Mouse (Mus musculus) stomach, embryonic 15.5 days (tissue): ENCODE data around the gene Nr1d1. TPM values are rescaled to one million over a fixed set of nuclear protein-coding genes. Genes with fewer than 3 reads are reported as not detected.

ENCODE experiments used
- ATAC-seq: fragments of 200-750 bp; cut with Nextera tagmentation; 2 replicates; pipeline ENCODE4 v1.8.0; 2017; ENCODE audit warnings: low read depth, moderate number of reproducible peaks, moderate TSS enrichment; ENCODE audit not compliant: insufficient read depth, low FRiP score
- H3K27ac ChIP-seq: fragments of 300-500 bp; sonication (generic); 2 replicates; pipeline ENCODE4 v1.5.1; 2015; ENCODE audit warnings: mild to moderate bottlenecking, inconsistent platforms
- H3K27me3 ChIP-seq: fragments of 300-500 bp; sonication (generic); replicated peaks from 2 replicates; pipeline ENCODE4 v1.6.1; 2015; ENCODE audit warnings: inconsistent platforms
- H3K36me3 ChIP-seq: fragments of 300-500 bp; sonication (generic); 2 replicates; pipeline ENCODE4 v1.6.1; 2015; ENCODE audit warnings: inconsistent platforms
- H3K4me1 ChIP-seq: fragments of 300-500 bp; sonication (generic); 2 replicates; pipeline ENCODE4 v1.6.1; 2015; ENCODE audit warnings: inconsistent platforms
- H3K4me2 ChIP-seq: fragments of 300-500 bp; sonication (generic); 2 replicates; pipeline ENCODE4 v1.6.1; 2015; ENCODE audit warnings: mild to moderate bottlenecking, inconsistent platforms
- H3K4me3 ChIP-seq: fragments of 300-500 bp; sonication (generic); replicated peaks from 2 replicates; pipeline ENCODE4 v1.5.1; 2015; ENCODE audit warnings: inconsistent platforms
- H3K9ac ChIP-seq: fragments of 300-500 bp; sonication (generic); 2 replicates; pipeline ENCODE4 v1.6.1; 2015; ENCODE audit warnings: inconsistent platforms
- H3K9me3 ChIP-seq: fragments of 300-500 bp; sonication (generic); 2 replicates; pipeline ENCODE4 v1.6.1; 2016; ENCODE audit warnings: inconsistent platforms
- WGBS: fragments of 180-500 bp; shearing (Covaris S2); methylation state at CpG from one replicate; pipeline ENCODE4 v1.1.7; 2015; 5-methylcytosine and 5-hydroxymethylcytosine counted together
- polyA plus RNA-seq: library from polyadenylated mRNA; unstranded; fragments of >200 nt; fragmentation: Nextera tagmentation; extraction: Ambion mirVana; gene quantifications from 2 replicates; pipeline ENCODE4 v1.2.1, GENCODE M21; 2015

Nr1d1 gene
- polyA plus RNA-seq, 1 experiment from 2014 or later: 2.4 TPM

DNA sequence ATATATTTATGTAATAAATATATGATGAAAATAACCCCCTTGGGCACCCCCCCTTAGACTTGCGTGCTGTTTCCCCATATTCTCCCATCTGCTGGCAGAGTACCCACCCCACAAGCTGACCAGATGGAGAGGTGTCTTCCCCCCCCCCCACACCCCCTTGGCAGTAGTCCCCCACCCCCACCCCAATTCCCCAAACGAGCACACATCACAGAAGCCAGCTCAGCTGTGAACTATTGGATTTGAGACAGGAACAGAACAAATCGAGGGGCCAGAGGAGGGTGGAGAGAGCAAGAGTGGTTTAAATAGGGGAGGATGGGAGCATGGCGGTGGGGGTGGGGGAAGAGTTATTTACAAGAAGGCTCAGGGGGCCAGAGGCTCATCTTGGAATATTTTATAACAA, 7.4 kb downstream of the Nr1d1 start:
- Histone ChIP-seq H3K4me3 (peak overlapping the region; percentile 11), H3K27ac (peak overlapping the region; percentile 69), H3K4me2 (peak overlapping the region; percentile 43), H3K4me1 (peaks cover 57% of the 10 kb centered on the region), H3K27me3 (no peaks in the 10 kb centered on the region), H3K9me3 (no peaks in the 10 kb centered on the region), H3K9ac (no peak overlapping the region), H3K36me3 (peaks cover 36% of the 10 kb centered on the region)
- WGBS: 19% methylated on average over 4 of the region's 4 CpGs
- no peak for ATAC-seq

DNA sequence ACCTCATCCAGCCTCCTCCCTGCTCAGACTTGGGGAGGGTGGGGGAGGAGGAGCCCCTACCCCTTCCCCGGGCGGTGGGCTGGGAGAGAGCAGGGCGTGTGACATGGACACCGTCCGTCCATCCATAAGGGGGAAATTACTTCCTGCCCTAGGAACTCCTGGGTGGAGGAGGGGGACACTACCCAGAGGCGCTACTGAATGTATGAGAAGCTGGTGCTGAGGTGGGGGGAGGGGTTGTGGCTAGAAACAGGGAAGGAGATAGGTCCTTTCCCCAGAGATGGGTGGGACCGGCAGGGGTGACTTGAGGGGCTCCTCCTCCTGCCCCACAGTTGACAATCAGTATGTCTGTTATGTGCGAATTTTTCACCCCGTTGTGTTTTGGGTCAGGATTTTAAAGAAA, 7.9 kb downstream of the Nr1d1 start:
- Histone ChIP-seq H3K9me3 (no peaks in the 10 kb centered on the region), H3K4me1 (peaks cover 56% of the 10 kb centered on the region), H3K27me3 (no peaks in the 10 kb centered on the region), H3K4me2 (peak overlapping the region; percentile 43; the same call in 1 of the 2 replicates), H3K27ac (peak overlapping the region; percentile 41; the same call in 1 of the 2 replicates), H3K4me3 (no peak overlapping the region), H3K36me3 (peaks cover 38% of the 10 kb centered on the region), H3K9ac (no peak overlapping the region; the same call in 1 of the 2 replicates)
- no peak for ATAC-seq
- WGBS: 20% methylated on average over 9 of the region's 9 CpGs

DNA sequence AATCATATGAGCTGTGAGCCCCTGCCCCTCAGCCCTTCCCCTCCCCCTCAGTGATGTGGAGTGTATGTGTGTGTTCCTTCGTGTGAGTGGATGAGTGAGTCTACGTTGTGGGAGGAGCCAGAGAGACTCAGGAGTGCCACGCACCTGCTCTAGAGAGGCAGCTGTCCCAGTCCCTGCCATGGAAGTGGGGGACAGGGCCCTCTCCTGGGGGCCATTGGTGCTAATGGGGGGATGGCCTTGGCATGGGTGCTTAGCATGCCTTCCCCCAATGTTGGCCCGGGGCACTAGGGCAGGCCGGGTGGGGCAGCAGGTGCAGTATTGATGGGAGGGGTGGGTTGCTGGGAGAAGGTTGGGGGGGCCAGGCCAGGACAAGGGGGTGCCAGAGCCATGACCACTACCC, 8.3 kb downstream of the Nr1d1 start:
- Histone ChIP-seq H3K4me2 (0 out of 2 replicates have a peak overlapping the region, but pooled peaks have one; percentile 43), H3K27ac (peak overlapping the region; percentile 41; the same call in 1 of the 2 replicates), H3K4me1 (peaks cover 56% of the 10 kb centered on the region), H3K27me3 (no peaks in the 10 kb centered on the region), H3K36me3 (peaks cover 42% of the 10 kb centered on the region), H3K4me3 (no peak overlapping the region), H3K9ac (no peak overlapping the region), H3K9me3 (no peaks in the 10 kb centered on the region)
- no peak for ATAC-seq
- 49% methylated on average over 5 of the region's 5 CpGs for WGBS

DNA sequence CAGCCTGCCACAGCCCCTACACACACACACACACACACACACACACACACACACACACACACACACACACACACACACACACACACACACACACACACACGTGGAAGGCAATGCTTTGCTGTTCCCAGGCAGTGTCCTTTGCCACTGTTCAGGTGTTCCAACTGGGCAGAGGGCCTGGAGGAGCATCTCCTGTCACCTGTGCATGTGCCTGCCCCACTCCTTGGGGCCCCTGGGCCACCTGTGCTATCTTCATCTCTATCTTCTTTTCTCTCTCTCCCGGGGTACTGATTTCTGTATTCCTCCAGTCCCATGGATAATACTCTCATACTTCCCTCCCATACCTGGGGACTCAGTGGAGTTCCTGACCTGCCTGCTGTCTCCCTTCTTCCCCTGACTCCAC, 8.8 kb downstream of the Nr1d1 start:
- Histone ChIP-seq H3K27ac (no peak overlapping the region), H3K36me3 (peaks cover 45% of the 10 kb centered on the region), H3K4me1 (peaks cover 53% of the 10 kb centered on the region), H3K27me3 (no peaks in the 10 kb centered on the region), H3K9me3 (no peaks in the 10 kb centered on the region), H3K9ac (no peak overlapping the region), H3K4me2 (no peak overlapping the region), H3K4me3 (no peak overlapping the region)
- no peak for ATAC-seq
- WGBS: 25% methylated on average over 2 of the region's 2 CpGs

DNA sequence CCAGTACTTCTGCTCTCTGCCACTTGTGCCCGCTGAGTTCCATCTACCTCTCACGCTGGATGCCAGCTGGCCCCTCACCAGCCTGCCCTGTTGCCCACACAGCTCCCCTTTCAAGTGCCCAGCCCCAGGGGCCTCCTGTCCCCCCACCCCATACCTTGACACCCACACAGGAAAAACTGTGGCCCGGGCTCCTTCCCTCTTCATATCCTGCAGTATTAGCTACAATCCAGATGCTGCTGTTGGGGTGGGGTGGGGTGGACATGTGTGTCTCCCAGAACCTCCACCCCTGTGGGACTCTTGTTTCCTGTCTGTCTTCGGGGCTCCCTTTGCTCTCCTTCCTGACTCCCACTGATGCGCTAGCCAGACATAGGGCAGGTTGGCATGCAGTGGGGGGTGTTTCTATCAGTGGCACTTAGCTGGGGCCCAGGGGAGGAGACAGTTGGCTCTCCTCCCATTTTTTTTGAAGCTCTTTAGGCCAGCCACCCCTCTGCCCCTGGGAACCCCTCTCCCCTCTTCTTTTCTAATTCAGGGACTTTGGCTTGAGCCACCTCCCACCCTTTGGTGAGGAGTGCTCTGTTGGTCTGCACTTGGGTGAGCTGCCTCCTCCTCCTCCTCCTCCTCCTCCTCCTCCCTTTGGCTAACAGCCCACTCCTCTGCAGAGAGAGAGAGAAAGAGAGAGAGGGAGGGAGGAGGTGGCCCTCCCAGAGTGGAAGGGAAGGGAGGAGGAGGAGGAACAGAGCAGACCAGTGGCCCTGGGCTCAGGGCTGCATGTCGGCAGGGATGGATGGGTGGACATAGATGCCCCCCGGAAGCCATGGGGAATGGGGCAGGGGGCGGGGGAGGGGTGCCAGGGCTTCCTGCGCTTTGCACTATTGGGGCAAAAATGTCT, 9.5 kb downstream of the Nr1d1 start:
- H3K4me1 ChIP-seq: peaks cover 53% of the 10 kb centered on the region
- H3K4me3 ChIP-seq: no peak overlapping the region
- H3K9ac ChIP-seq: no peak overlapping the region
- H3K36me3 ChIP-seq: peaks cover 48% of the 10 kb centered on the region
- 0 out of 2 replicates have a peak overlapping the region, but pooled peaks have one; percentile 5 for H3K4me2 ChIP-seq
- no peaks in the 10 kb centered on the region for H3K9me3 ChIP-seq
- peak overlapping the region; percentile 40 for H3K27ac ChIP-seq
- no peak for ATAC-seq
- 48% methylated on average over 8 of the region's 9 CpGs for WGBS
- H3K27me3 ChIP-seq: no peaks in the 10 kb centered on the region

DNA sequence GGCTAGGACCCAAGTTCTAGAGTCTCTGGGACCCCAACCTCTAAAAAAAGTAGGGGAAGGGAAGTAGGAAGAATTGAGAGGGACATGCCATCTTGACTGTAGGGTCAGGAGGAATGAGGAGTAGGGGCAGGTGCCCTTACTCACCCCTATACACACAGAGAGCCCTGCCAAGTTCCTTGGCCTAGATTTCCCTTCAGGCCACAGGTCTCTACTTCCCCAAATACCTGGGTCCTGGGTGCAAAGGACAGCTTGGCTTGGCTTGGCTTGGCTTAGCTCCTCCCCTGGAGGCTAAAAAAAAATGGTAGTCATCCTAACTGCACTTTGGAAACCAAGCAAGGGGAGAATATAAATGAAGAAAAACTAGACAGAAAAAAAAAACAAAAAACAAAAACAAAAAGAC, 10.4 kb downstream of the Nr1d1 start:
- Histone ChIP-seq H3K9ac (no peak overlapping the region), H3K27me3 (no peaks in the 10 kb centered on the region), H3K9me3 (no peaks in the 10 kb centered on the region), H3K4me3 (no peak overlapping the region), H3K36me3 (peaks cover 53% of the 10 kb centered on the region), H3K4me2 (no peak overlapping the region), H3K27ac (no peak overlapping the region), H3K4me1 (peaks cover 53% of the 10 kb centered on the region)
- no peak for ATAC-seq

DNA sequence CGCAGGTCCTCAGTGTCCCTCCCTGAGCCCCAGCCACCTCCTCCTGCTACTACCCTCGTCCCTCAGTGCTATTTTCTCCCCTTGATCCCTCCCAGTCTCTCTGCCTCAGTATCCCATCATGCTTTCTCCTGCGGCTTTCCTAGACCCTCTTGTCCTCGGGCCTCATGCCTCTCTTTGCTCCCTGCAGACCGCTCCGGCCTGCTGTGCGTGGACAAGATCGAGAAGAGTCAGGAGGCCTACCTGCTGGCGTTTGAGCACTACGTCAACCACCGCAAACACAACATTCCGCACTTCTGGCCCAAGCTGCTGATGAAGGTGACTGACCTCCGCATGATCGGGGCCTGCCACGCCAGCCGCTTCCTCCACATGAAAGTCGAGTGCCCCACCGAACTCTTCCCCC, 11.0 kb downstream of the Nr1d1 start:
- H3K27me3 ChIP-seq: no peaks in the 10 kb centered on the region
- ATAC-seq: no peak
- H3K4me2 ChIP-seq: no peak overlapping the region
- H3K4me3 ChIP-seq: no peak overlapping the region
- 81% methylated on average over 18 of the region's 18 CpGs for WGBS
- no peak overlapping the region for H3K9ac ChIP-seq
- H3K4me1 ChIP-seq: peaks cover 51% of the 10 kb centered on the region
- peak overlapping the region; percentile 83; the same call in 1 of the 2 replicates for H3K27ac ChIP-seq
- H3K9me3 ChIP-seq: no peaks in the 10 kb centered on the region
- H3K36me3 ChIP-seq: peaks cover 50% of the 10 kb centered on the region

DNA sequence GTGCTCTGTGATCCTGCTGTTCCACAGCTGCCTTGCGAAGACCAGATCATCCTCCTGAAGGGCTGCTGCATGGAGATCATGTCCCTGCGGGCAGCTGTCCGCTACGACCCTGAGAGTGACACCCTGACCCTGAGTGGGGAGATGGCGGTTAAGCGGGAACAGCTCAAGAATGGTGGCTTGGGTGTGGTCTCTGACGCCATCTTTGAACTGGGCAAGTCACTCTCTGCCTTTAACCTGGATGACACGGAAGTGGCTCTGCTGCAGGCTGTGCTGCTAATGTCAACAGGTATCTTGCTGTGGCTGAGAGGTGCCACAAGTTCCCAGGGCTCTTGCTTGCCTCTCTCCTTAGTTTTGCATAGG, 11.7 kb downstream of the Nr1d1 start:
- ATAC-seq: no peak
- Histone ChIP-seq H3K27ac (peak overlapping the region; percentile 83), H3K36me3 (peaks cover 48% of the 10 kb centered on the region)

DNA sequence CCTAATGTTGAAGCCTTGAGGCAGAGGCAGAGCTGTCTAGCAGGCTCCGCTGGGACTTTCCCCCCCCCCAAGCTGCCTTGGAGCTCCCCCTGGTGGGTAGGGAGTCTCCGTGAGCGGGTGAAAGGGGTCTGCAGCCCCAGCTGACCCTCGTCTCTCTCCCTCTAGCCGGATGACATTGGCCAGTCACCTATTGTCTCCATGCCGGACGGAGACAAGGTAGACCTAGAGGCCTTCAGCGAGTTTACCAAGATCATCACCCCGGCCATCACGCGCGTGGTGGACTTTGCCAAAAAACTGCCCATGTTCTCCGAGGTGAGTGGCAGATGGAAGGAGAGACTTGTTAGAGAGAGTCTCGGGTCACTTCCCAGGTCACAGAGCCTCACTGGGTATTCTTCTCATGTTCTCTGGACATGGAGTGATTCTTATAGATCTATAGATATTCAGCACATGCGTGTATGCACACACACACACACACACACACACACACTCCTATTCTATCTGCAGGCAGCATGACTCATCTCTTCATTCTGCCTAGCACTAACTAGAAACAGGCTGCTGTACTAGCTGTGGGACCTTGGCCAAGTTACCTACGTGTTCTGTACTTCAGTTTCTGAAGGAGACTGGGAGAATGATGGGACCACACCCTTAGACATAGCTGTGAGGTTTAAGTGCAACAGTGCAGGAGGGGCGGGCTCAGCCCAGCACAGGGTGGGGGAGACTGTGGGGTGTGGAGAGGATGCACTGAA, 12.2 kb downstream of the Nr1d1 start:
- Histone ChIP-seq H3K27me3 (no peaks in the 10 kb centered on the region), H3K9ac (no peak overlapping the region), H3K9me3 (no peaks in the 10 kb centered on the region), H3K27ac (peak overlapping the region; percentile 83), H3K4me3 (no peak overlapping the region), H3K4me1 (peaks cover 40% of the 10 kb centered on the region), H3K36me3 (peaks cover 49% of the 10 kb centered on the region), H3K4me2 (no peak overlapping the region)
- peak; percentile 41; the same call in 1 of the 2 replicates for ATAC-seq
- 61% methylated on average over 17 of the region's 17 CpGs for WGBS

More for the DNA sequence above, 11.7 kb downstream of the Nr1d1 start:
- H3K9me3 ChIP-seq: no peaks in the 10 kb centered on the region
- H3K9ac ChIP-seq: no peak overlapping the region
- no peak overlapping the region for H3K4me3 ChIP-seq
- no peaks in the 10 kb centered on the region for H3K27me3 ChIP-seq
- WGBS: 87% methylated on average over 8 of the region's 8 CpGs
- no peak overlapping the region for H3K4me2 ChIP-seq
- H3K4me1 ChIP-seq: peaks cover 45% of the 10 kb centered on the region

DNA sequence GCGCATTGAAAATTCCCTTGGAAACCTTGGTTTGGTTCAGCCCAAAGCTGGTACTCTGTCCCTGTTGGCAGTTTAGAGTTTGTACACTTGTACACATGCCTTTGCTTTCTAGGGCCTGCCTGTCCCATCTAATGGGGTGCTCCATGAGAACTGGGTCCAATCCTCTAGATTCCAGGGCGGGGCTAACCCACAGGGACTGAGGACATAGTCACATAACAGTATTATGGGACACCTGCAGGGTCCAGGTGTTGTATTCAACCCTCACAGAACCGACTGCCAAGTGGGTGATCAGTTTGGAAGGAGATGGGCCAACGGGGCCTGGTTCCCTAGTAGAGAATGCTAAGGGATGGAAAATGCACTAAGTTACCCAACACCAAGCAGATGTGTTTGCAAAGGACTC, 13.2 kb downstream of the Nr1d1 start:
- no peak overlapping the region for H3K27ac ChIP-seq
- no peak overlapping the region for H3K4me2 ChIP-seq
- H3K36me3 ChIP-seq: peaks cover 57% of the 10 kb centered on the region
- 97% methylated on average over 4 of the region's 4 CpGs for WGBS
- H3K27me3 ChIP-seq: no peaks in the 10 kb centered on the region
- H3K4me3 ChIP-seq: no peak overlapping the region
- H3K4me1 ChIP-seq: peaks cover 30% of the 10 kb centered on the region
- no peak overlapping the region for H3K9ac ChIP-seq
- no peak for ATAC-seq
- no peaks in the 10 kb centered on the region for H3K9me3 ChIP-seq

DNA sequence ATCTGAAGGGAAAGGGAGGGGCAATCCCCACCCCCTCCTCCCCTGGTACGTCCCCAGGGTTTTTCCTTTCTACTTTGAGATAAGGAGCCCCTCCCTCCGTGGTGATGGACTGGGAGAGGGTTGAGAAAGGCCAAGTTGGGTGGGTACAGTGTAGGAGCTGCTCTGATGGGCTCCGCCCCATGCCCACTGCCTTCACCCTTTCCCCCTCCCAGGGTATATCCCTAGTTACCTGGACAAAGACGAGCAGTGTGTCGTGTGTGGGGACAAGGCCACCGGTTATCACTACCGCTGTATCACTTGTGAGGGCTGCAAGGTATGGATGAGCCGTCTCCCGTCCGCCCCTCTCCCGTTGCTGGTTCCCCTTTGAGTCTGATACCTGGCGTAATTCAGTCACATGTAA, 18.4 kb downstream of the Nr1d1 start:
- H3K9ac ChIP-seq: no peak overlapping the region
- peaks cover 39% of the 10 kb centered on the region for H3K4me1 ChIP-seq
- H3K4me2 ChIP-seq: no peak overlapping the region
- peaks cover 34% of the 10 kb centered on the region for H3K36me3 ChIP-seq
- no peaks in the 10 kb centered on the region for H3K9me3 ChIP-seq
- ATAC-seq: no peak
- no peaks in the 10 kb centered on the region for H3K27me3 ChIP-seq
- no peak overlapping the region for H3K27ac ChIP-seq
- H3K4me3 ChIP-seq: no peak overlapping the region
- WGBS: 78% methylated on average over 12 of the region's 12 CpGs
